Mouse (Mus musculus) brain, embryonic 14.5 days (tissue): ENCODE data around the gene Stx7. TPM values are rescaled to one million over a fixed set of nuclear protein-coding genes. Genes with fewer than 3 reads are reported as not detected.

Source experiments
- DNase-seq: peaks from one replicate; pipeline ENCODE4 v3.0.0-alpha.2; 2011; ENCODE audit warnings: low read depth
- CTCF ChIP-seq: fragments of 200-500 bp; IDR thresholded peaks from 2 replicates; pipeline ENCODE4 v1.5.1; 2012; ENCODE audit warnings: inconsistent platforms, mild to moderate bottlenecking, moderate library complexity, borderline replicate concordance; ENCODE audit not compliant: insufficient read depth, insufficient read length; ENCODE audit errors: extremely low read depth
- POLR2A ChIP-seq: fragments of 200-500 bp; IDR thresholded peaks from 2 replicates; pipeline ENCODE4 v1.6.1; 2012; ENCODE audit warnings: mild to moderate bottlenecking, inconsistent platforms, borderline replicate concordance; ENCODE audit not compliant: poor library complexity, insufficient read depth, insufficient read length, severe bottlenecking; ENCODE audit errors: extremely low read depth
- polyA plus RNA-seq: library from polyadenylated mRNA; depleted of rRNA; stranded (reverse); fragments of >200 nt; gene quantifications from 2 replicates; pipeline ENCODE4 v1.2.3, GENCODE M21; 2012

Stx7 gene
- polyA plus RNA-seq, 1 experiment, result 232 TPM

GRCm38 (mm10) chr10:24138623-24139261 is 10.4 kb upstream of the Stx7 start:
- DNase-seq, result no peak

GRCm38 (mm10) chr10:24142735-24143134 is 6.4 kb upstream of the Stx7 start:
- TF ChIP-seq POLR2A (no peak), CTCF (no peak)
- DNase-seq, result no peak

More at GRCm38 (mm10) chr10:24138623-24139261, 10.4 kb upstream of the Stx7 start:
- no peak for TF ChIP-seq CTCF
- no peak for TF ChIP-seq POLR2A

GRCm38 (mm10) chr10:24150086-24150485 is 984 bp downstream of the Stx7 start:
- no peak for DNase-seq

GRCm38 (mm10) chr10:24158470-24159254 is 9.6 kb downstream of the Stx7 start:
- DNase-seq, result no peak
- TF ChIP-seq POLR2A (no peak), CTCF (no peak)

More at GRCm38 (mm10) chr10:24150086-24150485, 984 bp downstream of the Stx7 start:
- TF ChIP-seq CTCF (no peak), POLR2A (no peak)

GRCm38 (mm10) chr10:24159575-24159974 is 10.5 kb downstream of the Stx7 start:
- no peak for DNase-seq
- TF ChIP-seq POLR2A (no peak), CTCF (no peak)

- no peak for TF ChIP-seq CTCF
- TF ChIP-seq POLR2A, result no peak
Measured at GRCm38 (mm10) chr10:24160349-24160748, 11.2 kb downstream of the Stx7 start.

GRCm38 (mm10) chr10:24164137-24164908 is 15.2 kb downstream of the Stx7 start:
- DNase-seq, result no peak
- TF ChIP-seq CTCF (no peak), POLR2A (no peak)

More at GRCm38 (mm10) chr10:24160349-24160748, 11.2 kb downstream of the Stx7 start:
- DNase-seq, result no peak

GRCm38 (mm10) chr10:24164909-24165304 is 15.8 kb downstream of the Stx7 start:
- no peak for DNase-seq
- TF ChIP-seq CTCF (no peak), POLR2A (no peak)

GRCm38 (mm10) chr10:24165526-24166055 is 16.5 kb downstream of the Stx7 start:
- TF ChIP-seq CTCF, result no peak
- TF ChIP-seq POLR2A, result no peak
- DNase-seq, result peak; percentile 62

- DNase-seq, result no peak
- TF ChIP-seq POLR2A, result no peak
- no peak for TF ChIP-seq CTCF
Measured at GRCm38 (mm10) chr10:24167978-24168583, 19.0 kb downstream of the Stx7 start.
